Mouse (Mus musculus): ENCODE data around the gene Dusp5.
"Not testable (repeated sequence)": the region's sequence is repeated elsewhere in the genome, so short reads cannot be mapped to it uniquely, and the experiment has no call there.

Gene Dusp5

GRCm38 (mm10) chr19:53578597-53579252 is 49.8 kb downstream of the Dusp5 start:
- POLR2A ChIA-PET, result interaction anchor here in 3 of 4 experiments (0.5 to 1.4 kb wide), 5 partner anchors 11 to 202 kb away, joined by 3 to 6 read pairs (median 3); partner anchors contain the start of gene Smc3 (in 1 of the 3)
- CTCF ChIA-PET, result interaction anchor here (0.6 to 3.1 kb wide), 13 partner anchors 15 to 185 kb away, joined by 3 to 14 read pairs (median 4); partner anchors contain the start of gene Dusp5 (in 1 of the 4)

- ChIA-PET POLR2A (interaction anchor here in 3 of 4 experiments (0.6 to 1.3 kb wide), 6 partner anchors 19 to 547 kb away, joined by 3 to 5 read pairs (median 3); partner anchors contain the start of gene Smc3 (in 1 of the 3)), CTCF (interaction anchor here in 2 of 4 experiments (0.7 to 1.7 kb wide), 6 partner anchors 79 to 186 kb away, joined by 3 to 6 read pairs (median 4); no protein-coding TSS in a partner anchor)
Observed at GRCm38 (mm10) chr19:53580271-53580670, 51.4 kb downstream of the Dusp5 start.

DNA sequence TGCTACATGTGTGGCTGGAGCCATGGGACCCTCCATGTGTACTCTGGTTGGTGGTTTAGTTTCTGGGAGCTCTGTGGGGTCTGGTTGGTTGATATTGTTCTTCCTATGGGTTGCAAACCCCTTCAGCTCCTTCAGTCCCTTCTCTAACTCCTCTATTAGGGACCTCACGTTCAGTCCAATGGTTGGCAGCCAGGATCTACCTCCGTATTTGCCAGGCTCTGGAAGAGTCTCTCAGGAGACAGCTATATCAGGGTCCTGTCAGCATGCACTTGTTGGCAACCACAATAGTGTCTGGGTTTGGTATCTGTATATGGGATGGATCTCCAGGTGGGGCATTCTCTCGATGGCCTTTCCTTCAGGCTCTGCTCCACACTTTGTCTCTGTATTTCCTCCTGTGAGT is 58.8 kb downstream of the Dusp5 start:
- POLR2A ChIA-PET, result interaction anchor here in 2 of 4 experiments (0.5 to 1.2 kb wide), 5 partner anchors 12 to 454 kb away, joined by 3 to 7 read pairs (median 3); no protein-coding TSS in a partner anchor
- CTCF ChIA-PET, result not testable (repeated sequence)

DNA sequence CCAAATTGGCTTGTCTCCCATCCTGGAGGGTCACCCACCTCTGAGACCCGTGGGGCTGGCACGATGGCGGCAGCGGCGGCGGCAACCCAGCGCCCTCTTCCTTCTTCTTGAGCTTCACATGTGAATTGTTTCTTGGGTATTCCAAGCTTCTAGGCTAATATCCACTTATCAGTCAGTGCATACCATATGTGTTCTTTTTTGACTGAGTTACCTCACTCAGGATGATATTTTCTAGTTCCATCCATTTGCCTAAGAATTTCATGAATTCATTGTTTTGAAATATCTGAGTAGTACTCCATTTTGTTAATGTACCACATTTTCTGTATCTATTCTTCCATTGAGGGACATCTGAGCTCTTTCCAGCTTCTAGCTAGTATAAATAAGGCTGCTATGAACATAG is 60.1 kb downstream of the Dusp5 start, which contains the start of gene Nutf2-ps1:
TSS of gene Nutf2-ps1 (minus strand) at position 101 of the 400 bp plus-strand sequence.
- ChIA-PET POLR2A (interaction anchor here (0.6 to 3.2 kb wide), 5 partner anchors 11 to 179 kb away, joined by 3 to 24 read pairs (median 5); partner anchors contain the start of gene Smc3 (in 2 of the 4)), CTCF (interaction anchor here in 1 of 4 experiments (0.5 kb wide), 1 partner anchor 389 kb away, joined by 3 read pairs; no protein-coding TSS in a partner anchor)
